Comparison of ENCODE assay signal across 11 mouse cellular contexts in the genomic region with DNA sequence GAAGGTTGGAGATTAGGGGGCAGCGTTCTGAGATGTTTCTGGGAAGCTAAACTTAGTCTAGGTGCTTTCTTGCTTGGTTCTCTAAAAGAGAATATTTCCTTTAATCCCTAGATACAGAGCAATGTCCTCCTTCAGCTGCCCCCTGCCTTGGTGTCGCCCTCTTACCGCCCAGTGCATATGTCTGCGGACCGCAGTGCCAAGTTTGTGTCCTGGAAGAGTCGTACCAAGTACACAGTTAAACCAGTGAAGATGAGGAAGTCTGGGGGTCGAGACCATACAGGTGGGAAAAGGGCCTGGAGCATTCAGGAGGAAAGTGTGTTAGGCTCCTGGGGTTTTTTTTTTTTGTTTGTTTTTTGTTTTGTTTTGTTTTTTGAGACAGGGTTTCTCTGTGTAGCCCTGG. TPM values are rescaled to one million over a fixed set of nuclear protein-coding genes. Genes with fewer than 3 reads are reported as not detected.
A peak's percentile ranks its signal among the peaks of the same experiment; 100 is the strongest.
DNase-seq lines count a peak whose midpoint lies in the region; ATAC-seq lines count a peak whose summit lies in the region.
"Had no signal": no experiment of that assay in that cellular context is flagged by ENCODE, and none has a peak within 500 bp of the region (broad histone marks: within the 10 kb centered on the region; RNA-seq: fewer than 3 reads in every experiment).

No protein-coding gene starts in this region.

- peaks cover 43% of the 10 kb centered on the region for H3K4me1 ChIP-seq in hindbrain, embryonic 12.5 days
- peaks cover 40% of the 10 kb centered on the region for H3K4me1 ChIP-seq in hindbrain, embryonic 14.5 days (replicated peaks; ENCODE audit: control insufficient read depth, insufficient read depth, low read length)
- peaks cover 46% of the 10 kb centered on the region for H3K4me1 ChIP-seq in embryonic facial prominence, embryonic 13.5 days
- peaks cover 34% of the 10 kb centered on the region for H3K4me1 ChIP-seq in intestine, embryonic 14.5 days (replicated peaks; ENCODE audit: control insufficient read depth, insufficient read depth, low read length)
- peaks cover 47% of the 10 kb centered on the region for H3K4me1 ChIP-seq in midbrain, embryonic 12.5 days

- H3K27me3 ChIP-seq in hindbrain, embryonic 12.5 days = no peaks in the 10 kb centered on the region
- H3K27me3 ChIP-seq in hindbrain, embryonic 14.5 days (ENCODE audit: control insufficient read depth, insufficient read depth, low read length) = no peaks in the 10 kb centered on the region
- H3K27me3 ChIP-seq in embryonic facial prominence, embryonic 13.5 days = no peaks in the 10 kb centered on the region
- H3K27me3 ChIP-seq in intestine, embryonic 14.5 days (replicated peaks; ENCODE audit: control insufficient read depth, insufficient read depth, low read length) = no peaks in the 10 kb centered on the region
- H3K27me3 ChIP-seq in midbrain, embryonic 12.5 days = no peaks in the 10 kb centered on the region

- H3K9me3 ChIP-seq in hindbrain, embryonic 12.5 days (replicated peaks) = no peaks in the 10 kb centered on the region
- no peaks in the 10 kb centered on the region for H3K9me3 ChIP-seq in hindbrain, embryonic 14.5 days (ENCODE audit: control insufficient read depth, low read length)
- H3K9me3 ChIP-seq in embryonic facial prominence, embryonic 13.5 days = no peaks in the 10 kb centered on the region
- no peaks in the 10 kb centered on the region for H3K9me3 ChIP-seq in intestine, embryonic 14.5 days (ENCODE audit: control insufficient read depth, low read length)
- H3K9me3 ChIP-seq in midbrain, embryonic 12.5 days = no peaks in the 10 kb centered on the region

- WGBS in hindbrain, embryonic 12.5 days = 90% methylated on average over 7 of the region's 7 CpGs
- 95% methylated on average over 7 of the region's 7 CpGs for WGBS in hindbrain, embryonic 14.5 days
- 94% methylated on average over 7 of the region's 7 CpGs for WGBS in embryonic facial prominence, embryonic 13.5 days
- WGBS in intestine, embryonic 14.5 days = 93% methylated on average over 7 of the region's 7 CpGs
- 91% methylated on average over 7 of the region's 7 CpGs for WGBS in midbrain, embryonic 12.5 days

- no peak for ATAC-seq in hindbrain, embryonic 12.5 days (ENCODE audit: low FRiP score)
- no peak for ATAC-seq in hindbrain, embryonic 14.5 days (ENCODE audit: low FRiP score)
- no peak for ATAC-seq in embryonic facial prominence, embryonic 13.5 days (ENCODE audit: insufficient number of reproducible peaks, insufficient read depth, low FRiP score, low TSS enrichment, low read depth)
- no peak for ATAC-seq in intestine, embryonic 14.5 days (replicated peaks; ENCODE audit: low FRiP score, low TSS enrichment, low read depth)
- no peak for ATAC-seq in midbrain, embryonic 12.5 days (ENCODE audit: low FRiP score, low read depth)
- ATAC-seq in erythroid progenitor cell, adult 5-6 weeks (replicated peaks; ENCODE audit: low FRiP score, poor library complexity, severe bottlenecking) = no peak

- H3K4me3 ChIP-seq in hindbrain, embryonic 12.5 days = no peak overlapping the region
- H3K4me3 ChIP-seq in hindbrain, embryonic 14.5 days (replicated peaks; ENCODE audit: low read length) = no peak overlapping the region
- H3K4me3 ChIP-seq in embryonic facial prominence, embryonic 13.5 days = no peak overlapping the region
- H3K4me3 ChIP-seq in intestine, embryonic 14.5 days (ENCODE audit: low read depth, low read length) = no peak overlapping the region
- peak overlapping the region; percentile 72; the same call in 1 of the 2 replicates for H3K4me3 ChIP-seq in midbrain, embryonic 12.5 days

- no peak overlapping the region for H3K27ac ChIP-seq in hindbrain, embryonic 12.5 days
- H3K27ac ChIP-seq in hindbrain, embryonic 14.5 days = no peak overlapping the region
- H3K27ac ChIP-seq in embryonic facial prominence, embryonic 13.5 days = no peak overlapping the region
- no peak overlapping the region for H3K27ac ChIP-seq in intestine, embryonic 14.5 days (ENCODE audit: low read depth)
- no peak overlapping the region for H3K27ac ChIP-seq in midbrain, embryonic 12.5 days (replicated peaks)

- peak overlapping the region; percentile 93; the same call in 1 of the 2 replicates for H3K4me2 ChIP-seq in hindbrain, embryonic 12.5 days (replicated peaks)
- no peak overlapping the region; the same call in 1 of the 2 replicates for H3K4me2 ChIP-seq in hindbrain, embryonic 14.5 days (replicated peaks)
- H3K4me2 ChIP-seq in embryonic facial prominence, embryonic 13.5 days = no peak overlapping the region; the same call in 1 of the 2 replicates
- H3K4me2 ChIP-seq in intestine, embryonic 14.5 days (ENCODE audit: low read length) = peak overlapping the region; percentile 91; the same call in 1 of the 2 replicates
- H3K4me2 ChIP-seq in midbrain, embryonic 12.5 days (replicated peaks) = peak overlapping the region; percentile 94; the same call in 1 of the 2 replicates

- H3K9ac ChIP-seq in hindbrain, embryonic 12.5 days = no peak overlapping the region
- H3K9ac ChIP-seq in hindbrain, embryonic 14.5 days = no peak overlapping the region
- 0 out of 2 replicates have a peak overlapping the region, but pooled peaks have one; percentile 84 for H3K9ac ChIP-seq in embryonic facial prominence, embryonic 13.5 days
- H3K9ac ChIP-seq in intestine, embryonic 14.5 days (ENCODE audit: low read length) = no peak overlapping the region
- 0 out of 2 replicates have a peak overlapping the region, but pooled peaks have one; percentile 66 for H3K9ac ChIP-seq in midbrain, embryonic 12.5 days (replicated peaks)

- DNase-seq in hindbrain, embryonic 14.5 days (ENCODE audit: low spot score) = no peak
- no peak for DNase-seq in intestine, embryonic 14.5 days (ENCODE audit: low spot score)
- no peak for DNase-seq in adrenal gland, adult 2 months
- no peak for DNase-seq in gastrocnemius, adult 18-20 months (ENCODE audit: low spot score)
- DNase-seq: cerebellum, adult 2 months; lung, postnatal 14 days; spleen, adult 18-20 months had no signal

- H3K36me3 ChIP-seq in hindbrain, embryonic 12.5 days = peaks cover 14% of the 10 kb centered on the region
- H3K36me3 ChIP-seq in hindbrain, embryonic 14.5 days (replicated peaks; ENCODE audit: control insufficient read depth, insufficient read depth) = peaks cover 12% of the 10 kb centered on the region
- H3K36me3 ChIP-seq in embryonic facial prominence, embryonic 13.5 days = peaks cover 10% of the 10 kb centered on the region
- peaks cover 21% of the 10 kb centered on the region for H3K36me3 ChIP-seq in intestine, embryonic 14.5 days (ENCODE audit: control insufficient read depth, insufficient read depth, low read length)
- peaks cover 12% of the 10 kb centered on the region for H3K36me3 ChIP-seq in midbrain, embryonic 12.5 days

RNA-seq across cellular contexts. Expression of a gene that starts 1.2 kb away (rescaled TPM):
- 79.7 and 88.2 TPM in 2 replicates for polyA plus RNA-seq in hindbrain, embryonic 12.5 days (2016; fragmentation: Nextera tagmentation; extraction: Ambion mirVana)
- 66.5 and 71.2 TPM in 2 replicates for polyA plus RNA-seq in hindbrain, embryonic 14.5 days (2014; fragmentation: Nextera tagmentation; extraction: Ambion mirVana)
- polyA plus RNA-seq in embryonic facial prominence, embryonic 13.5 days (2015; fragmentation: Nextera tagmentation; extraction: Ambion mirVana) = 92.7 and 95.4 TPM in 2 replicates
- 134 and 144 TPM in 2 replicates for polyA plus RNA-seq in intestine, embryonic 14.5 days (2014; fragmentation: Nextera tagmentation; extraction: Ambion mirVana)
- polyA plus RNA-seq in midbrain, embryonic 12.5 days (2016; fragmentation: Nextera tagmentation; extraction: Ambion mirVana) = 73.9 and 88.4 TPM in 2 replicates
- total RNA-seq in adrenal gland, adult 2 months (2021) = 100 to 1,000 TPM in 1 of 2 experiments, 10 to 100 TPM in 1; 82.9 to 113 TPM
- polyA plus RNA-seq in adrenal gland, adult 2 months (2012; rRNA removed) = 343 and 456 TPM in 2 replicates
- 100 to 1,000 TPM; 104 TPM for total RNA-seq in gastrocnemius, adult 18-20 months (2021)
- 5.8 and 10.9 TPM in 2 replicates for total RNA-seq in erythroid progenitor cell, adult 5-6 weeks (2015; ENCODE audit: low replicate concordance)
- 12.5 and 13.3 TPM in 2 replicates for total RNA-seq in erythroid progenitor cell, adult 5-6 weeks (2017; ENCODE audit: low replicate concordance)

RNA-seq across cellular contexts. Expression of a gene that starts 1.5 kb away (rescaled TPM):
- polyA plus RNA-seq in hindbrain, embryonic 12.5 days (2016; fragmentation: Nextera tagmentation; extraction: Ambion mirVana) = 37.8 and 40.0 TPM in 2 replicates
- polyA plus RNA-seq in hindbrain, embryonic 14.5 days (2014; fragmentation: Nextera tagmentation; extraction: Ambion mirVana) = 26.2 and 30.5 TPM in 2 replicates
- polyA plus RNA-seq in embryonic facial prominence, embryonic 13.5 days (2015; fragmentation: Nextera tagmentation; extraction: Ambion mirVana) = 21.8 and 26.3 TPM in 2 replicates
- 42.1 and 45.7 TPM in 2 replicates for polyA plus RNA-seq in intestine, embryonic 14.5 days (2014; fragmentation: Nextera tagmentation; extraction: Ambion mirVana)
- polyA plus RNA-seq in midbrain, embryonic 12.5 days (2016; fragmentation: Nextera tagmentation; extraction: Ambion mirVana) = 43.6 and 44.7 TPM in 2 replicates
- total RNA-seq in adrenal gland, adult 2 months (2021) = 10 to 100 TPM; 40.9 to 43.1 TPM
- 25.7 and 29.7 TPM in 2 replicates for polyA plus RNA-seq in adrenal gland, adult 2 months (2012; rRNA removed)
- total RNA-seq in gastrocnemius, adult 18-20 months (2021) = 10 to 100 TPM; 12.6 to 13.4 TPM
- 1.3 and 2.9 TPM in 2 replicates for total RNA-seq in erythroid progenitor cell, adult 5-6 weeks (2015; ENCODE audit: low replicate concordance)
- 4.5 and 5.5 TPM in 2 replicates for total RNA-seq in erythroid progenitor cell, adult 5-6 weeks (2017; ENCODE audit: low replicate concordance)

RNA-seq across cellular contexts. Expression of a gene that starts 2.9 kb away (rescaled TPM):
- 52.1 and 53.0 TPM in 2 replicates for polyA plus RNA-seq in hindbrain, embryonic 12.5 days (2016; fragmentation: Nextera tagmentation; extraction: Ambion mirVana)
- polyA plus RNA-seq in hindbrain, embryonic 14.5 days (2014; fragmentation: Nextera tagmentation; extraction: Ambion mirVana) = 29.7 and 30.2 TPM in 2 replicates
- polyA plus RNA-seq in embryonic facial prominence, embryonic 13.5 days (2015; fragmentation: Nextera tagmentation; extraction: Ambion mirVana) = 57.4 and 64.1 TPM in 2 replicates
- polyA plus RNA-seq in intestine, embryonic 14.5 days (2014; fragmentation: Nextera tagmentation; extraction: Ambion mirVana) = 43.4 and 43.7 TPM in 2 replicates
- polyA plus RNA-seq in midbrain, embryonic 12.5 days (2016; fragmentation: Nextera tagmentation; extraction: Ambion mirVana) = 48.3 and 49.0 TPM in 2 replicates
- 10 to 100 TPM; 28.6 to 36.3 TPM for total RNA-seq in adrenal gland, adult 2 months (2021)
- 52.6 and 53.3 TPM in 2 replicates for polyA plus RNA-seq in adrenal gland, adult 2 months (2012; rRNA removed)
- total RNA-seq in gastrocnemius, adult 18-20 months (2021) = 1 to 10 TPM; 3.4 to 4.1 TPM
- total RNA-seq in erythroid progenitor cell, adult 5-6 weeks (2015; ENCODE audit: low replicate concordance) = 1.7 TPM in 1 of 2 replicates, not detected in the other
- 0.30 and 0.39 TPM in 2 replicates for total RNA-seq in erythroid progenitor cell, adult 5-6 weeks (2017; ENCODE audit: low replicate concordance)

RNA-seq across cellular contexts. Expression of a gene that starts 18.0 kb away (rescaled TPM):
- polyA plus RNA-seq in hindbrain, embryonic 12.5 days (2016; fragmentation: Nextera tagmentation; extraction: Ambion mirVana) = 80.9 and 81.9 TPM in 2 replicates
- 19.2 and 20.6 TPM in 2 replicates for polyA plus RNA-seq in hindbrain, embryonic 14.5 days (2014; fragmentation: Nextera tagmentation; extraction: Ambion mirVana)
- polyA plus RNA-seq in embryonic facial prominence, embryonic 13.5 days (2015; fragmentation: Nextera tagmentation; extraction: Ambion mirVana) = 148 and 149 TPM in 2 replicates
- 54.0 and 56.6 TPM in 2 replicates for polyA plus RNA-seq in intestine, embryonic 14.5 days (2014; fragmentation: Nextera tagmentation; extraction: Ambion mirVana)
- polyA plus RNA-seq in midbrain, embryonic 12.5 days (2016; fragmentation: Nextera tagmentation; extraction: Ambion mirVana) = 57.1 and 63.4 TPM in 2 replicates
- total RNA-seq in adrenal gland, adult 2 months (2021) = 1 to 10 TPM; 4.6 to 8.0 TPM
- polyA plus RNA-seq in adrenal gland, adult 2 months (2012; rRNA removed) = 8.6 and 9.2 TPM in 2 replicates
- total RNA-seq in gastrocnemius, adult 18-20 months (2021) = under 1 TPM; 0.30 to 0.38 TPM
- total RNA-seq in erythroid progenitor cell, adult 5-6 weeks (2015; ENCODE audit: low replicate concordance) = not detected in 2 replicates
- 0.30 TPM in 1 of 2 replicates, not detected in the other for total RNA-seq in erythroid progenitor cell, adult 5-6 weeks (2017; ENCODE audit: low replicate concordance)

RNA-seq across cellular contexts. Expression of a gene that starts 26.9 kb away (rescaled TPM):
- polyA plus RNA-seq in hindbrain, embryonic 12.5 days (2016; fragmentation: Nextera tagmentation; extraction: Ambion mirVana) = 54.2 and 61.8 TPM in 2 replicates
- 41.6 and 44.7 TPM in 2 replicates for polyA plus RNA-seq in hindbrain, embryonic 14.5 days (2014; fragmentation: Nextera tagmentation; extraction: Ambion mirVana)
- polyA plus RNA-seq in embryonic facial prominence, embryonic 13.5 days (2015; fragmentation: Nextera tagmentation; extraction: Ambion mirVana) = 72.3 and 75.6 TPM in 2 replicates
- 49.1 and 57.7 TPM in 2 replicates for polyA plus RNA-seq in intestine, embryonic 14.5 days (2014; fragmentation: Nextera tagmentation; extraction: Ambion mirVana)
- 54.1 and 56.0 TPM in 2 replicates for polyA plus RNA-seq in midbrain, embryonic 12.5 days (2016; fragmentation: Nextera tagmentation; extraction: Ambion mirVana)
- 10 to 100 TPM; 24.2 to 28.5 TPM for total RNA-seq in adrenal gland, adult 2 months (2021)
- 21.7 and 23.8 TPM in 2 replicates for polyA plus RNA-seq in adrenal gland, adult 2 months (2012; rRNA removed)
- 10 to 100 TPM in 1 of 2 experiments, 1 to 10 TPM in 1; 8.4 to 11.8 TPM for total RNA-seq in gastrocnemius, adult 18-20 months (2021)
- 2.5 TPM in 1 of 2 replicates, not detected in the other for total RNA-seq in erythroid progenitor cell, adult 5-6 weeks (2015; ENCODE audit: low replicate concordance)
- 8.6 and 23.7 TPM in 2 replicates for total RNA-seq in erythroid progenitor cell, adult 5-6 weeks (2017; ENCODE audit: low replicate concordance)

Comparison
In these comparisons a context has a peak if more than half of its experiments do, and no peak if none do; other contexts are left out.
1. H3K4me2 ChIP-seq: peak in hindbrain, embryonic 12.5 days (single experiment), intestine, embryonic 14.5 days (single experiment) and midbrain, embryonic 12.5 days (single experiment); none in hindbrain, embryonic 14.5 days (single experiment) and embryonic facial prominence, embryonic 13.5 days (single experiment).
2. H3K9ac ChIP-seq: peak in embryonic facial prominence, embryonic 13.5 days (single experiment) and midbrain, embryonic 12.5 days (single experiment); none in hindbrain, embryonic 12.5 days (single experiment), hindbrain, embryonic 14.5 days (single experiment) and intestine, embryonic 14.5 days (single experiment).